Mouse (Mus musculus): ENCODE data around the gene Slc25a19. TPM values are rescaled to one million over a fixed set of nuclear protein-coding genes. Genes with fewer than 3 reads are reported as not detected.

Gene Slc25a19
- polyA plus RNA-seq, 1 experiment from 2014 or later, result 38.3 TPM

GRCm38 (mm10) chr11:115618732-115619516 is 9.2 kb downstream of the Slc25a19 start:
- peaks cover 62% of the 10 kb centered on the region for H3K36me3 ChIP-seq (ENCODE audit: control insufficient read depth, insufficient read depth, low read length)
- H3K4me1 ChIP-seq (ENCODE audit: control insufficient read depth, insufficient read depth, low read length), result no peaks in the 10 kb centered on the region
- H3K27me3 ChIP-seq (replicated peaks; ENCODE audit: control insufficient read depth, insufficient read depth, low read length), result no peaks in the 10 kb centered on the region
- no peaks in the 10 kb centered on the region for H3K9me3 ChIP-seq (replicated peaks; ENCODE audit: control insufficient read depth, low read length)
- H3K4me3 ChIP-seq (ENCODE audit: low read depth, low read length), result no peak overlapping the region
- DNase-seq (ENCODE audit: low spot score) (no peak), ATAC-seq (no peak)
- no peak overlapping the region for H3K27ac ChIP-seq (ENCODE audit: low read depth, low read length)
- no peak overlapping the region for H3K9ac ChIP-seq (ENCODE audit: low read length)
- H3K4me2 ChIP-seq (ENCODE audit: low read length), result no peak overlapping the region
- WGBS, result 87% methylated on average over 16 of the region's 16 CpGs

GRCm38 (mm10) chr11:115618001-115618400 is 10.1 kb downstream of the Slc25a19 start:
- no peak overlapping the region for H3K4me2 ChIP-seq (ENCODE audit: low read length)
- no peak overlapping the region for H3K9ac ChIP-seq (ENCODE audit: low read length)
- H3K36me3 ChIP-seq (ENCODE audit: control insufficient read depth, insufficient read depth, low read length), result peaks cover 56% of the 10 kb centered on the region
- H3K27ac ChIP-seq (ENCODE audit: low read depth, low read length), result no peak overlapping the region
- no peaks in the 10 kb centered on the region for H3K27me3 ChIP-seq (replicated peaks; ENCODE audit: control insufficient read depth, insufficient read depth, low read length)
- ATAC-seq, result no peak
- H3K9me3 ChIP-seq (replicated peaks; ENCODE audit: control insufficient read depth, low read length), result no peaks in the 10 kb centered on the region
- WGBS, result 92% methylated on average over 2 of the region's 2 CpGs
- DNase-seq (ENCODE audit: low spot score), result no peak
- H3K4me3 ChIP-seq (ENCODE audit: low read depth, low read length), result no peak overlapping the region
- 0 out of 2 replicates have a peak, but pooled peaks cover 2% of the 10 kb centered on the region for H3K4me1 ChIP-seq (ENCODE audit: control insufficient read depth, insufficient read depth, low read length)

- no peak overlapping the region for H3K9ac ChIP-seq (ENCODE audit: low read length)
- H3K4me2 ChIP-seq (ENCODE audit: low read length), result no peak overlapping the region
- no peak for ATAC-seq
- 0 out of 2 replicates have a peak, but pooled peaks cover 2% of the 10 kb centered on the region for H3K4me1 ChIP-seq (ENCODE audit: control insufficient read depth, insufficient read depth, low read length)
- no peak overlapping the region for H3K27ac ChIP-seq (ENCODE audit: low read depth, low read length)
- H3K36me3 ChIP-seq (ENCODE audit: control insufficient read depth, insufficient read depth, low read length), result peaks cover 45% of the 10 kb centered on the region
- 84% methylated on average over 5 of the region's 6 CpGs for WGBS
- no peaks in the 10 kb centered on the region for H3K9me3 ChIP-seq (replicated peaks; ENCODE audit: control insufficient read depth, low read length)
- no peak overlapping the region for H3K4me3 ChIP-seq (ENCODE audit: low read depth, low read length)
- DNase-seq (ENCODE audit: low spot score), result no peak
- H3K27me3 ChIP-seq (replicated peaks; ENCODE audit: control insufficient read depth, insufficient read depth, low read length), result no peaks in the 10 kb centered on the region
These were observed 11.2 kb downstream of the Slc25a19 start for GRCm38 (mm10) chr11:115616893-115617292.

- no peak overlapping the region for H3K4me2 ChIP-seq (ENCODE audit: low read length)
- DNase-seq (ENCODE audit: low spot score) (no peak), ATAC-seq (no peak)
- no peak overlapping the region for H3K4me3 ChIP-seq (ENCODE audit: low read depth, low read length)
- H3K9ac ChIP-seq (ENCODE audit: low read length), result no peak overlapping the region
- no peak overlapping the region for H3K27ac ChIP-seq (ENCODE audit: low read depth, low read length)
- H3K27me3 ChIP-seq (replicated peaks; ENCODE audit: control insufficient read depth, insufficient read depth, low read length), result no peaks in the 10 kb centered on the region
- H3K4me1 ChIP-seq (ENCODE audit: control insufficient read depth, insufficient read depth, low read length), result 0 out of 2 replicates have a peak, but pooled peaks cover 2% of the 10 kb centered on the region
- no peaks in the 10 kb centered on the region for H3K9me3 ChIP-seq (replicated peaks; ENCODE audit: control insufficient read depth, low read length)
- H3K36me3 ChIP-seq (ENCODE audit: control insufficient read depth, insufficient read depth, low read length), result peaks cover 43% of the 10 kb centered on the region
- WGBS, result 91% methylated on average over 7 of the region's 7 CpGs
These were observed 11.7 kb downstream of the Slc25a19 start for GRCm38 (mm10) chr11:115616371-115616770.

- no peak overlapping the region for H3K27ac ChIP-seq (ENCODE audit: low read depth, low read length)
- peaks cover 38% of the 10 kb centered on the region for H3K36me3 ChIP-seq (ENCODE audit: control insufficient read depth, insufficient read depth, low read length)
- H3K4me3 ChIP-seq (ENCODE audit: low read depth, low read length), result no peak overlapping the region
- H3K27me3 ChIP-seq (replicated peaks; ENCODE audit: control insufficient read depth, insufficient read depth, low read length), result no peaks in the 10 kb centered on the region
- no peaks in the 10 kb centered on the region for H3K9me3 ChIP-seq (replicated peaks; ENCODE audit: control insufficient read depth, low read length)
- H3K4me2 ChIP-seq (ENCODE audit: low read length), result no peak overlapping the region
- 85% methylated on average over 6 of the region's 6 CpGs for WGBS
- H3K9ac ChIP-seq (ENCODE audit: low read length), result no peak overlapping the region
- ATAC-seq (no peak), DNase-seq (ENCODE audit: low spot score) (no peak)
- 0 out of 2 replicates have a peak, but pooled peaks cover 2% of the 10 kb centered on the region for H3K4me1 ChIP-seq (ENCODE audit: control insufficient read depth, insufficient read depth, low read length)
These were observed 12.2 kb downstream of the Slc25a19 start for GRCm38 (mm10) chr11:115615875-115616274.

GRCm38 (mm10) chr11:115615108-115615825 is 12.8 kb downstream of the Slc25a19 start:
- H3K4me2 ChIP-seq (ENCODE audit: low read length), result no peak overlapping the region
- no peak overlapping the region for H3K9ac ChIP-seq (ENCODE audit: low read length)
- DNase-seq (ENCODE audit: low spot score), result no peak
- no peaks in the 10 kb centered on the region for H3K27me3 ChIP-seq (replicated peaks; ENCODE audit: control insufficient read depth, insufficient read depth, low read length)
- H3K27ac ChIP-seq (ENCODE audit: low read depth, low read length), result no peak overlapping the region
- H3K9me3 ChIP-seq (replicated peaks; ENCODE audit: control insufficient read depth, low read length), result no peaks in the 10 kb centered on the region
- H3K4me1 ChIP-seq (ENCODE audit: control insufficient read depth, insufficient read depth, low read length), result 0 out of 2 replicates have a peak, but pooled peaks cover 2% of the 10 kb centered on the region
- no peak overlapping the region for H3K4me3 ChIP-seq (ENCODE audit: low read depth, low read length)
- ATAC-seq, result no peak
- WGBS, result 86% methylated on average over 15 of the region's 15 CpGs
- H3K36me3 ChIP-seq (ENCODE audit: control insufficient read depth, insufficient read depth, low read length), result peaks cover 32% of the 10 kb centered on the region

GRCm38 (mm10) chr11:115614346-115615107 is 13.6 kb downstream of the Slc25a19 start:
- no peak for ATAC-seq
- 84% methylated on average over 10 of the region's 10 CpGs for WGBS
- no peak overlapping the region for H3K9ac ChIP-seq (ENCODE audit: low read length)
- no peaks in the 10 kb centered on the region for H3K27me3 ChIP-seq (replicated peaks; ENCODE audit: control insufficient read depth, insufficient read depth, low read length)
- H3K36me3 ChIP-seq (ENCODE audit: control insufficient read depth, insufficient read depth, low read length), result peaks cover 28% of the 10 kb centered on the region
- H3K27ac ChIP-seq (ENCODE audit: low read depth, low read length), result no peak overlapping the region
- no peak overlapping the region for H3K4me2 ChIP-seq (ENCODE audit: low read length)
- no peaks in the 10 kb centered on the region for H3K9me3 ChIP-seq (replicated peaks; ENCODE audit: control insufficient read depth, low read length)
- no peak overlapping the region for H3K4me3 ChIP-seq (ENCODE audit: low read depth, low read length)
- H3K4me1 ChIP-seq (ENCODE audit: control insufficient read depth, insufficient read depth, low read length), result 0 out of 2 replicates have a peak, but pooled peaks cover 2% of the 10 kb centered on the region
- no peak for DNase-seq (ENCODE audit: low spot score)

GRCm38 (mm10) chr11:115613138-115613945 is 14.8 kb downstream of the Slc25a19 start:
- no peak overlapping the region for H3K27ac ChIP-seq (ENCODE audit: low read depth, low read length)
- 0 out of 2 replicates have a peak, but pooled peaks cover 2% of the 10 kb centered on the region for H3K4me1 ChIP-seq (ENCODE audit: control insufficient read depth, insufficient read depth, low read length)
- DNase-seq (ENCODE audit: low spot score) (peak; percentile 13), ATAC-seq (no peak)
- H3K9me3 ChIP-seq (replicated peaks; ENCODE audit: control insufficient read depth, low read length), result no peaks in the 10 kb centered on the region
- H3K4me3 ChIP-seq (ENCODE audit: low read depth, low read length), result peak overlapping the region; percentile 59
- peaks cover 35% of the 10 kb centered on the region for H3K36me3 ChIP-seq (ENCODE audit: control insufficient read depth, insufficient read depth, low read length)
- H3K4me2 ChIP-seq (ENCODE audit: low read length), result peak overlapping the region; percentile 85
- no peaks in the 10 kb centered on the region for H3K27me3 ChIP-seq (replicated peaks; ENCODE audit: control insufficient read depth, insufficient read depth, low read length)
- peak overlapping the region; percentile 70 for H3K9ac ChIP-seq (ENCODE audit: low read length)
- WGBS, result under 1% methylated on average over 16 of the region's 16 CpGs
